Mouse (Mus musculus): ENCODE results near the gene Slc17a3.

- no peak for TF ChIP-seq CTCF (IDR thresholded peaks at IDR 0.05; ENCODE audit: extremely low read depth, insufficient read depth, insufficient read length, insufficient replicate concordance)
- TF ChIP-seq POLR2A (IDR thresholded peaks at IDR 0.05; ENCODE audit: low read depth, low read length), result no peak
These were observed 34.7 kb upstream of the Slc17a3 start for GRCm38 (mm10) chr13:23804532-23804931.

All from spleen, adult 2 months (tissue).